Mouse (Mus musculus) embryonic fibroblast, embryonic 13.5 days (primary cell): ENCODE results near the gene Kif23. TPM values are rescaled to one million over a fixed set of nuclear protein-coding genes. Genes with fewer than 3 reads are reported as not detected.

ENCODE experiments used
- H3K27ac ChIP-seq: 2 replicates; pipeline ENCODE4 v1.5.1; 2012; ENCODE audit warnings: low read length, control low read depth, inconsistent platforms; ENCODE audit not compliant: insufficient read depth
- H3K4me1 ChIP-seq: 2 replicates; pipeline ENCODE4 v1.6.1; 2011; ENCODE audit warnings: low read length; ENCODE audit not compliant: control insufficient read depth, insufficient read depth
- H3K4me3 ChIP-seq: 2 replicates; pipeline ENCODE4 v1.5.1; 2011; ENCODE audit warnings: mild to moderate bottlenecking, control low read depth, low read length; ENCODE audit not compliant: insufficient read depth
- CTCF ChIP-seq: IDR thresholded peaks from 2 replicates; pipeline ENCODE4 v1.5.1; 2011; ENCODE audit warnings: mild to moderate bottlenecking, control low read depth, low read length, moderate library complexity, borderline replicate concordance; ENCODE audit not compliant: insufficient read depth
- POLR2A ChIP-seq: IDR thresholded peaks from 2 replicates; pipeline ENCODE4 v1.6.1; 2011; ENCODE audit warnings: low read depth, mild to moderate bottlenecking, control low read depth, low read length, moderate library complexity
- polyA plus RNA-seq: library from polyadenylated mRNA; stranded (reverse); fragments of >200 nt; gene quantifications from 2 replicates; pipeline ENCODE4 v1.2.4, GENCODE M21; 2011; ENCODE audit warnings: low read depth; ENCODE audit not compliant: missing spikeins, insufficient read length

The Kif23 gene
- polyA plus RNA-seq, 1 experiment, result 91.4 TPM

GRCm38 (mm10) chr9:61972031-61972430, 25.5 kb upstream of the Kif23 start:
- Histone ChIP-seq H3K27ac (no peak overlapping the region), H3K4me1 (no peaks in the 10 kb centered on the region), H3K4me3 (no peak overlapping the region)
- TF ChIP-seq POLR2A, result no peak
- TF ChIP-seq CTCF, result no peak

- H3K4me1 ChIP-seq, result no peaks in the 10 kb centered on the region
- no peak for TF ChIP-seq CTCF
- TF ChIP-seq POLR2A, result no peak
These were observed 24.5 kb upstream of the Kif23 start for GRCm38 (mm10) chr9:61971045-61971444.

GRCm38 (mm10) chr9:61967357-61967756, 20.8 kb upstream of the Kif23 start:
- no peaks in the 10 kb centered on the region; the same call in 1 of the 2 replicates for H3K4me1 ChIP-seq
- no peak for TF ChIP-seq POLR2A
- TF ChIP-seq CTCF, result no peak
- H3K4me3 ChIP-seq, result no peak overlapping the region
- no peak overlapping the region for H3K27ac ChIP-seq

More at GRCm38 (mm10) chr9:61971045-61971444, 24.5 kb upstream of the Kif23 start:
- Histone ChIP-seq H3K27ac (no peak overlapping the region), H3K4me3 (no peak overlapping the region)

- Histone ChIP-seq H3K4me3 (no peak overlapping the region), H3K4me1 (no peaks in the 10 kb centered on the region; the same call in 1 of the 2 replicates), H3K27ac (no peak overlapping the region)
- TF ChIP-seq CTCF, result no peak
- TF ChIP-seq POLR2A, result no peak
These were observed 19.4 kb upstream of the Kif23 start for GRCm38 (mm10) chr9:61965987-61966386.

- peak overlapping the region; percentile 36; the same call in 1 of the 2 replicates for H3K27ac ChIP-seq
- TF ChIP-seq POLR2A (no peak), CTCF (peak; percentile 68; the same call in 1 of the 2 replicates)
- no peaks in the 10 kb centered on the region; the same call in 1 of the 2 replicates for H3K4me1 ChIP-seq
- no peak overlapping the region for H3K4me3 ChIP-seq
These were observed 18.9 kb upstream of the Kif23 start for GRCm38 (mm10) chr9:61965411-61965930.

- Histone ChIP-seq H3K4me1 (no peaks in the 10 kb centered on the region; the same call in 1 of the 2 replicates), H3K27ac (no peak overlapping the region), H3K4me3 (no peak overlapping the region)
- TF ChIP-seq POLR2A (no peak), CTCF (no peak)
These were observed 16.8 kb upstream of the Kif23 start for GRCm38 (mm10) chr9:61963356-61963755.

- TF ChIP-seq CTCF (no peak), POLR2A (no peak)
- Histone ChIP-seq H3K4me1 (no peaks in the 10 kb centered on the region; the same call in 1 of the 2 replicates), H3K4me3 (no peak overlapping the region), H3K27ac (no peak overlapping the region)
These were observed 14.6 kb upstream of the Kif23 start for GRCm38 (mm10) chr9:61961181-61961580.

GRCm38 (mm10) chr9:61960753-61961152, 14.2 kb upstream of the Kif23 start:
- Histone ChIP-seq H3K27ac (no peak overlapping the region), H3K4me1 (no peaks in the 10 kb centered on the region; the same call in 1 of the 2 replicates), H3K4me3 (no peak overlapping the region)
- TF ChIP-seq CTCF (no peak), POLR2A (no peak)

- Histone ChIP-seq H3K4me1 (no peaks in the 10 kb centered on the region), H3K4me3 (no peak overlapping the region), H3K27ac (no peak overlapping the region)
- TF ChIP-seq CTCF, result no peak
- no peak for TF ChIP-seq POLR2A
These were observed 13.5 kb upstream of the Kif23 start for GRCm38 (mm10) chr9:61959921-61960569.

- Histone ChIP-seq H3K27ac (no peak overlapping the region), H3K4me3 (no peak overlapping the region), H3K4me1 (no peaks in the 10 kb centered on the region)
- TF ChIP-seq POLR2A (no peak), CTCF (no peak)
These were observed 8.1 kb upstream of the Kif23 start for GRCm38 (mm10) chr9:61954707-61955106.
